Mouse (Mus musculus) thymus, postnatal 0 days (tissue): ENCODE measurements at regions not wholly inside any gene's neighbourhood (a gene's known extent, or its start where the extent isn't known, plus 50 kb on each side); places are given as distances from the start of the nearest gene placed in this dataset.

Experiments
- DNase-seq: peaks from one replicate; pipeline ENCODE4 v3.0.0-alpha.2; 2015; ENCODE audit warnings: low spot score

DNA sequence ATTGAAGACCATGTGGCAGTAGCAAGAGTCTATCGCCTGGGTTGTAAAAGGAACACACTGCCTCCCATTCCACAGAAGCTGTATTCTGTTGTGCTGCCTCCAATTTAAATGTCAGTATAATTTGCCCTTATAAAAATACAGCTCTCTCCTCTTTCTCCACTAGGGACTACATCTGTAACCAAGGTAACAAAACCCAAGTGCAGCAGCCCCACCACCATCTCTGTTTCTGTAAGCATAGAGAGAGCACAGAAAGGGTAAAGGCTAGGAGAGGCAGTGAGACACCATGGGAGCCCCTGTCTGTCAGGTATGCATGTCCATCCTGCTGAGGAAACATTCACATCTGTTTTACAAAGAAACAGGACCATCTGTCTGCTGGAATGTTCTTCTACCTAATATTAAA is 344.4 kb downstream of the Ccser2 start:
- DNase-seq = no peak

DNA sequence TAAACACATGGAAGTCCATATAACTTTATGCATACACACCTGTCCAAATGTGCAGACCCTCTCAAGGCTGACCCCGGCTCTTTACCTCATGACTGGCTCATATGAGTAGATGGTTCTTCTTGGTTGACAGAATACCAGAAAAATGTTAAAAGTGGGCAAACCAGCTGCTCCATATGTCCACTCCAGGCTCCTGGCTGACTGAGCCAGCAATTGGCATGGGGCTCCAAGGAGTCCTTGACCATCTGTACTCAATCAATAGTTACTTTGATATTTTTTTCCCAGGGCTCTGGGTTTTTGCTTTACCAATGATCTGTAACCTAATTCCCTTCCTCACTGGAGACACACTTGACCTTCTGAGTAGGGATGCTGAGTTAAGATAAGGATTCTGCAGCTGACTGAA is 345.5 kb downstream of the Ccser2 start:
- DNase-seq = no peak

DNA sequence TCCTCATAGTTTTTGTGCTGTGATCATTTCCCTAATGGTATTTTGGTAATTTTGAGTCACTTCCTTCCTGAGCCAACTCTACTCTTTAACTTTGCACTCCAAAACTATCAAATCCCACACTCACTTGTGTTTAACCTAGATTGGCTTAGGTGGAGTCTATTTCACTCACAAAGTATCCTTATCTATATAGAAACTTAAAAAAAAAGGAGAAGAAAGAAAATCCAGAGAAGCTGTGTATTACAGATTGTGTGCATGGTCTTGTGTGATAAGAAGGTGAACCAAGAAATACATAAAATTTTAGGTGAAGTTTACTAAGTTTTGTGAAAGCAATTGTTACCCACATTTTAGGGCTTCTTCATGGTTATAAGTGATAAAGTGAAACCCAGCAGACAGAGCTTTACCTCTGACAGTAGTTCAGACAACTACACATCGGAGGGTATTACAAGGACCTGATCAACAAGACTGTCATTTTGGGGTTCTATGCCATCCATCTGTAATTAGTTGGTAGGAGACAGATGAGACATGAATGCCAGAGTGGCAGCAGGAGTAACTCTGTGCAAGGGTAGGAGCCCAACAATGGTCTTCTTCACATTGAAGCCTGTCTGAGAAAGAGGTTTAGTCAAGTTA is 350.0 kb downstream of the Ccser2 start:
- DNase-seq = no peak

DNA sequence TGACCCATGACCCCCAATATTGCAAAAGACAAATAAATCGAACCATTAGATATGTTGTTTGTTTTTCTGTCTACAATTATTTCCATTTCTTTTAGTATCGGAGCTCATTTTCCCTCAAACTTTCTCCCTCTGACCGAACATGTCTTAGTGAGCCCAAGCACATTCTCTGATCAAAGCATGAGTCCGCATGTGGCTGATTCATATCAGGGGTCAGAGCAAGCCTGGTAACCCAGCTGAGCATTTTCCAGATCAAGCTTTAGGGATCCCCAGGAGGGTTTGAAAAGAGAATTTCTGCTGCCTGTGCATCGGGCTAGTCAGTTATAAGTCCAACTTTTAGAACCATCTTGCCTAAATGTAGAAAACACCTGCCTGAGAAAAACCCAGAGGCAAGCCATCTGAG is 350.6 kb downstream of the Ccser2 start:
- DNase-seq = no peak

DNA sequence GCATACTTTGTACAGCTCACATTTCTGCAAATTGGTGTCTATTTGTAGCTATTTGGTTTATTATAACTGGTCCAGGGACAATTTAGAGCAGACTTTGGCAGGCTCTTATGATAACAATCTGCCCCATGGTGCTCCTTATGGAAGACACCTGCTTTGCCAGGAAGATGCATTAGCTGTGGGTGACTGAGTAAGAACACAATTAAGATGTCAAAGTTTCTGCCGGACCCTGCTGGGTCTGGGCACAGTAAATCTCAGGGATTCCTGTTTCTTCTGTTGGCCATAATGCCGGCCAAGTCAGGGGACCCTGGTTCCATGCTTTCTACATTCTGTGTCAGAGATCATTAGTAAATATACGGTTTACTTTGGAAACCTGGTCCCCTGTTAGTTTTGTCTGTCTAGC is 353.7 kb downstream of the Ccser2 start:
- DNase-seq = no peak

DNA sequence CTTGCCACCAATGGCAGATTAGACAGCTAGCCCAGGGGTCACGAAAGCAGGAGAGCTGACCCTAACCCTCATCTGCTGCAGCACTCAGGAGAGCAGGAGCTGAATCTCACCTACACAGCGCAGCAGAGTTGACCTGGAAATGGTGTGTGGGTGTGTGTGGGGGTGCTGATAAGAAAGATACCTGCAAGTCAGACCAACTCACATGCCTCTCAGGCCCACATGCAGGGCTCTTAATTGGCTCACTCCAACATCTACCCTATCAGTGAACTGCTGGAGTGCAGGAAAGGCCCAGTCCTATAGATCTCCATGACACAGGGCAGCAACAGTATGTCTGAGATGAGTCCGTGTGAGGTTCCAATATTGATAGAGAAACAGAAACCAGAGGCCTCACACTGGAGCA is 355.7 kb downstream of the Ccser2 start:
- DNase-seq = no peak

DNA sequence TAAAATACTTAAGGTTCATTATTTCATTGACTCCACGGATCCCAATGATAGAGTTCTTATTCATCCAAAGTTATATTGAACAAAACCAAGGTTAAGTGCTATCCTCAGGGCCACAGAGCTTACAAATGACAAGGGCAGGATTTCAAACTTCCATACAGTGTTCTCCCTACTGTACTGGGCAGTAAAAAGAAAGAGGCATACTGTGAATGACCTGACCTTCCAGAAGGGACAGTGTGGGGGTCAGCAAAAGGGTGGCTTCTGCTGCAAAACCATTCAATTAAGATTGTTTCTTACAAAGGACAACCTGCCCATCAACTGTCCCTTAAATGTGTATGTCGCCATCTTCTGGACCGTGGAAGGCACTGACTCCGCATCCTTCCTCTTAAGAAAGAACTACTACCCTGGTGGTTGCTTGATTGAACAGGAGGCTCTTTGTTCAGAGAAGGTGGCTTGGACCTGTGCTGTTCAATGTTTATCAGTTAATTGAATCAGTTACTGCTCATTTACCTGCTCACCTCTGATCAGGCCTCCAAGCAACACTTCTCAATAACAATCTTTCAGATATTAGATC is 384.4 kb downstream of the Ccser2 start:
- DNase-seq = peak; percentile 4

DNA sequence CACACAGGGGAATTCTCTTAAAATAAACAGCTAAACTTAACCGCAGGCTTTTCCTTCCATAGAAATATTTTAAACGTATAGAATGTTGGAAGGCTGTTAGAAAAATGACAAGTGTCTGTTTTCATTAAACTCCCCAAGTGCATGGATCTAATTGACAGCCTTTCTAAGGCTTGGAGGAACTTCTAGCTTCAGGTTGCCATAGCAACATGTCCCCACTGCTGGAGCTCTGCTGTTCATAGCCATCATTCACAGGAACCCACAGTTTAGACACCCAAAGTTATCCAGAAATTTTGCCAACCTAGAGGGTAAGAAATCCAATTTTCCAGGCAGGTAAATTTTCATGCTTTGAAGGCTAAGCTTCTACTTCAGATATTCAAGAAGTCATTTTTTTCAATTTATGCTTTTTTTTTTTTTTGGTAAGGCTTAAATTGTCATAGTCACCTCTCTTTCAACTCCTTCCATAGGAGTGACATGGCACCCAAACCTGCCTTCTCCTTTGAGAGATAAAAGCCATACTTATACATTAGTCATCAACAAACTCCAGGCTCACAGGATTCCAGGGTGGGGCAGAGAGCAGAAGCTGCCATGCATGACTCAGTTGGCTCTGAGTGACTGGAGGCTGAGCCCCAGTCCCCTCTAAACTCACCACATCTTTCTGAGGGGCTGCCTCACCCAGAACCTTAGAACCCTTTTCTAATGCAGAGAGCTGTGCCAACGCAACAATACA is 385.1 kb downstream of the Ccser2 start:
- DNase-seq = no peak

DNA sequence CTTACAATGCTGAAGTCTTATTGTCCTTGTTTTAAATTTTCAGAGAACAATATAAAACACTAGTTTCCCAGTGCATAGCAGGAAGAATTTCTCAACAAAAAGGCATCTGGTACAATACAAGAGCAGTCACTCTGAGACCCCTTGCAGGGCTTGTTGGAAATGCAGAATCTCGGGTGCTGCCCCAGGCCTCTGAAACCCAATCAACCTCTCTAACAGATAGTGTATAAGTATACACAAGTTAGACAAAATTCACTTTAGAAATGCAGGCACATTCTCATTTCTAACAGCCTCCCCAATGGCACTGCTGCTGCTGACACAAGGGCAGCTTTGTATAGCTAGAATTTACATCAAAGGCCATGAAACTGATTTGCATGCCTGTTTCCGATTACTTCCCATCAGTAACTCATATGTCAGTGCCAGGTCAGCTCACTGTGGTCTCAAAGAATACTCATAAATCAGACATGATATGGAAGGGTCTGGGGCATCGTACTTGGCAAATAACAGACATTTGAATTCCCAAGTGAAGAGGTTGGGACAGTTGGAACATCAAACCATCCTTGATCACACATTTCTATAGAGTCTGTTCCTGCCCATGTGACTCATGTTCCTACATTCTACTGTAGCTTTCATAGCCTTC is 405.2 kb downstream of the Ccser2 start:
- no peak for DNase-seq

DNA sequence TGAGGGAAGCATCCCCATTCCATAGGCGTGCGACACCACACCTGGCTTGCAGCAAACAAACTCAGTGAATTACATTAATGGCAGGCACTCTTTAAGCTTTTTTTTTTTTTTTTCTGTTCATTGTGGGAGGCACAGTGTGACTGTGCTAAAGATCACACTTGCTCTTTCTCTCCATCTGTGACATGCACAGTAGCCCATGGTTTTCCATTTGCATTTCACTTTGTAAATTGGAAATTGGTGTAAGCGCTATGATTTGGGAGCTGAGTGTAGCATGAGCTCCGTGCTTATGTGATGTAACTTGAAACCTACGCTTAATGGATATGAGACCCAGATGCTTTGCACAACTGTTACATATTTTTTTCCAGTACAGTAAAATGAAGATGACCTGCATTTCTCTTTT is 431.2 kb downstream of the Ccser2 start:
- DNase-seq = no peak

DNA sequence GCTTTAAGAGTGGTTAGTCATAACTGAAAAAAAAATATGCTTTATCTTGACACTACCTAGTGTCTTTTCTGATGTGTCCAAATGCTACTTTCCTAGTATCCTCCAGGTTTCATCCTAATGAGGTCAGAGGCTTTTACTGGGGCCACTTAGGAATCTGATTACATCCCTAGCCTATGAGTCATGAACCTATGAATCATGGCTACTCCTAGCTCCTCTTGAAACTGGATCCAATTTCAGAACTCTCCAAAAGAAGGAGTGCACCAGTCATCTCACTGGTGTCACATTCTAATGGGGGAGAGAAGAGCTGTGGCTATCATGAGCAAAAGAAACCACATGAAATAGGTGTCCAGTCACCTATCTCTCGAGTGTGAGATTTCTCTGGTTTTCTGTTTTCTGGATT is 432.6 kb downstream of the 4930474N05Rik start:
- no peak for DNase-seq

DNA sequence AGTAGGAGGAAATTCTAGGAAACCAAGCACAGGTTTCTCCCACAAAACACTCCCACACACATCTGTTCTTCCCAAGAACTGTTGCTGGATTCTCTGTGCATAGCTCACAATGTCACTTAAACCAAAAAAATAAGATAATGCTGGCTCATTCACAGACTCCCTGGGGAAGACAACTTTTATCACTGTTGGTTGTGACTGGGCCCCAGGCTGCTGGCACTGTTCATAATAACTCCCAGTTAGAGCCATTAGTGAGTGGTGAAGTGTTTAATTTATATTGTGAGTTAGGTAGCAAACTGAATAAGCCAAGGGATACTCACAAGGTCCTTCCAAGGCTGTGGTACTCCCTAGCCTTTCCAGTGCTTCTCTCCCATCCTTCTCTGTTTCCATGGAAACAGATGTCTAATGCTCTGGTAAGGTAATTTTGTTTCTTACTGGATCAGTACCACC is 430.9 kb downstream of the 4930474N05Rik start:
- no peak for DNase-seq

DNA sequence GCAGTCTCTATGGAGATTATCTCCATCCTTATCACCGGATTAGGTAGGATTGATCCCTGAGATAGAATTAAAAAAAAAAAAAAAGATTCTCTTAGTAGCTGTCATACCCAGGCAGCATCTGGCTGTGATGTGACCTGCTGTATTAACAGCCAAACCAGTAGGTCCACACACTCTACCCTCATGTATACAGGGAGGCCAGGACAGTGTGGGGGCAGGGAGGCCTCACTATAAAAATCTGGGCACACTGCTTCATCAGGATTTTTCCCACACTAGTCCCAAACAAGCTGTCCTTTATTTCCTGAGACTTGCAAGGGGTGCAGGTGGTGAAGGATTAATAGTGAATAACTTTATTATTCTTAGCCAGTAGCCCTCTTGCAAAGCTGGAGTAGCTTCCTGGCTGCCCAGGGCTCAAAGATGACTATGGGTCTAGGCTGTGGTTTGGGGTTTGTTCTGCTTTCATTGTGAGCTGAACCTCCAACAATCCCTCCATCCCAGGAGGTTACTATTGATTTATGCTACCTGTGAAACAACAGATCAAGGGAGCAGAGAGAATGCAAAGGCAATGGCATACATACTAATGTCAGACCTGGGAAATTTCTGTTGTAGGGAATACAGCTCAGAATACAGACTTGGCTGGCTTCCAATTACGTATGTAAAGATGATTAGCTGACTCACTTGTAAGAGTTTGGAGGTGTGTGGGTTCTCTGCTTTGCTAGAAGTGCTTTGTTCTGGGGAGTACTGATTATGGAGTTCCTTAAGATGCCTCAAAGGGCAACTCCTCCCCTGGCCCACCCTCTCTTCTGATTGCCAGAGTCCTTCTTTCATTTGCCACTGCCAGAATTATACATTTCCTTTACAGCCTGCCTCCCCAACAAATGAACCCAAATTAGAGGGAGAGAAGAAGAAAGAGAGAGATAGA is 407.6 kb downstream of the 4930474N05Rik start:
- no peak for DNase-seq

DNA sequence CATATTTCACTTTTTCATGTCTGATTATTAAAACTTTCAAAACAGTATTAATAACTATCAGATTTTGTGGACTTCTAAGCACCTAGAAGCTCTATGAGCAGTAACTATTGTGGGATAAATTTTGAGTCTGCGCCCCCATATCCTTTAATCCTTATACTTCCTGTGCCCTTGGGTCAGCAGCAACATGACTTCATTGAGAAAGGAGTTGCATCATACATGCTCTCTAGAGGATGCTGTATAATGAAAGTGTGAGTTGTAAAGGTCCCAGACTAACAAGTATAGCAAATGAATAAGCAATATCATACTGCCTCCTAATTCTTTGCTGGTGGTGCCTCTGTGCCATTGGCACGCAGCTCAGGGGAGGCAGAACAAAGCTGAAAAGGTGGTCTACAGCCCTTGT is 404.6 kb downstream of the 4930474N05Rik start:
- DNase-seq = no peak

DNA sequence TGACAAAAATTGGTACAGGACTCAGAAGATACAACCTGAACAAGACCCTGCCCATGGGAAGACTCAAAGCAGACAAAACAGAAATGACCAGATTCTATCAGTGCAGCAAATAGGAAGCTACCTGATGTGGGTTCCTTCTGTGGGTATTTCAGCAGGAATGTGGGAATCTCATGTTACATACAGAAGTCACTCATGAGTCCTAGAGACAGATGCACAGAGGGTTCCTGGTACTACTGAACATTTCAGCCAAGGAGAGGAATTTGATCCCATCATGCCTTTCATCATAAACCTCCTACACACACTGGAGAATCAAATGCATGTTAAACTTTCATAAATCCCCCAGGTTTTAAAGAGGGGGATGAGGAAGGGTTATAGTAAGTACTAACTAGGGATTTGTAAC is 390.8 kb downstream of the 4930474N05Rik start:
- no peak for DNase-seq

DNA sequence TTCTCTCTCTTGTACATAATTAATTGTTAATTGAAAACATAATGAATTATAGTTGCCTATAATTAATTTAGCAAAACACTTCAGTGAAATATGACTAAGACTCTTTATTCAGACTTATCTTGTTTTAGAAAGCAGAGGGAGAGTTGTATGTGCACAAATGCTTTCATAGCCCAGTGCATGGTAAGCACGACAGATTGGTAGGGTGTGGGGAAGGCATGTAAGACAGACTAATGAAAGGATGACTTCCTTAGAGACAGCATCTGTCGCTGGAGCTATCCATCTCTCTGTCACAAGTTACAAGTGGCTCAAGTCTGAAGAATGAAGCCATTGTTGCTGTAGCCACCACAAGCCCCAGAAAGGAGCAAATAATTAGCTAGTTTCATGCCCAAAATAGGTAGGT is 376.9 kb downstream of the 4930474N05Rik start:
- DNase-seq = no peak

DNA sequence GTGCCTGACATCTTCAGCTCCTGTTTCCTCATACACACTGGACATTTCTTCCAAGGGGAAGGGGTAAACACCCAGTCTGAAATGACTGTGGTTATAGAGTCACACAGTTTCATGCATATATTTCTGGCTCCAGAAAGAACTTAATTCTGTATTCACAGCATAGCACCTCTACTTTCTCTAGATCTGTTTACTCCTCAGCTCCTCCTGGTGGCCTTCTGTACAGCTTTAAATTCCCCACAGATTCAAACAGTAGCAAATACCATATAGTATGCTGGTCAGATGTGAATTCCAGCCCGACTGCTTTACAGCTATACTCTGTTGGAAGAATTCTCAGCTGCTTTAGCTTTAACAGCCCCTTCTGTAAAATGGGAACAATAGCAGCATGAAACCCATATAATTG is 375.6 kb downstream of the 4930474N05Rik start:
- DNase-seq = no peak

DNA sequence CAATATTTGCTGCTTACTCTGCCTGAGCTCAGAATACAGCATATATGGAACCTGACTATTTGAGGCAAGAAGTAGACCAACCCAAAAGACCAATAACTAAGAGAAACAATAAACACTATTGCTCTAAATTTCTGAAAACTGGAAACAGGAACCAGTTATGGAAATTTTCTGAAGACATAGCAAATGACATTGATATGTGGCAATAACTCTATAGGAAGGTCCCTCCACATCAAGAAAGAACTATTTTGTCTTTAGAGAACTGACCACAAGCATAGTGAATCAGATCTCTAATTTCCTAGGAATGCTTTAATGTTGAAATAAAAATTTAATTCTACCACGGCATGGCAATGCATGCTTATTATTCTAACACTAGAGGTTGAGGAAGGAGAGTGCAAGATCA is 358.3 kb downstream of the 4930474N05Rik start:
- no peak for DNase-seq

DNA sequence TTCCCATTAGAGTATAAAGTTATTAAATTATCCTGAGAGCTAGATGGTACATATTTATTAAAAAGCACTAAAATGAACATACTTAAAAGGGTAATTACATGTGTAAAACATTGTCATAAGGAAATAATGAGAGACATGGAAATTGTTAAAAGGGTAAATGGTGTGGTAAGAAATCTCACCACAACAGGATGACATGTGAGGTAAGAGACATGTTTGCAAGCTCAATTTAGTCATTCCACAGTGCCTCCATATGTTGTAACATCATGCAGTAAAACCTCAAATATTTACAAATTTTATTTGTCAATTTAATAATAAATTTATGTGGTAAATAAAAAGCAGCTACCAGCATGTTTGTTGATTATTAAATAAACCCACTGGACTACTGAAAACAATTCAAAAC is 355.4 kb downstream of the 4930474N05Rik start:
- no peak for DNase-seq

DNA sequence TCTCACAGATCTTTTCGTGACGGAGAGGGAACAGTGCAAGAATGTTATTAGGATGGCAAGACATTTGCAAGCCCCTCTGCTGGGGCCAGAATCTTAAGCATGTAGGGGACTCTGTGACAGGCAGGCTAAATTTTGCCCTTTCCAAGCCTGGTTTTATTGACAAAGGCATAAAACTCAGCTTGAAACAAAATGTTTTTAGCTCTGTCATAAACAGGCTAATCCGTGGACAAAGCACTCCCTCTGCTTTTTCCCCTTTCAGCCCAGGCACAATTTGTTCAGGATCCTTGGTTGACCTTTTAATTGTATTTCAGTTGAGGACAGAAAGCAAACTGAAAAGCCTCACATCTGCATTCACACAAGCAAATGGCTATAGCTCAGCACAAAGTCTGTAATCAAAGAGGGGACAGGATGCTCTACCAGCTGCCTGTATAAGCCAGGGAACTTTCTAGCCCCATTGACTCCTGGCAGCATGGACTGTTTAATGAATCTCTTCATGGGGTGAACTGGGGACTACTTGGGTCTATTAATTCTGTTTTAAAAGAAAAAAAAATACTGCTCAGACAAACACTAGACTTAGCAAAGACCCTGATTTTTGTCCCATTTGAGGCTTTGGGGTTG is 320.0 kb downstream of the 4930474N05Rik start:
- DNase-seq = no peak

DNA sequence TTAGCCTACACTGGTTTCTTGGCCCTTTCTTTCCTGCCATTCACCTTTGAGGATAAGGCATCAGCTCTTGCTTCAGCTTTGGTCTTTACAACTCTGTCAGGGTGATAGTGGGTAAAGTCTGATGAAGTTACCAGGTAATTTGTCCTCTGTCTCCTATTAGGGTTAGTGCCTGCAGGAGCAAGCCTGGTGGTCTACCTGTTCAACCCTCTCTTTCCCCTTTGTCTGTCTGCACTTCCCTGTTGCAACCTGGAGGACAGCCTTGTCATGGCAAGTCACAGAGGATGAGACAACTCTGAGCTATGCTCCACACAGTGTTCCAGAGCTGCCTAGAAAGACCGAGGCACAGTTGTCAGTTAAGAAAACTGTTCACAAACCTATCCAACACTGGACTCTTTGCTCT is 319.5 kb downstream of the 4930474N05Rik start:
- no peak for DNase-seq
